Mouse (Mus musculus) bone marrow, adult 2 months (tissue): ENCODE results near the gene Ttll1.

Source experiments
- CTCF ChIP-seq: fragments of 200-500 bp; IDR thresholded peaks from 2 replicates; pipeline ENCODE4 v1.5.1; 2011; ENCODE audit warnings: low read length, control low read depth; ENCODE audit not compliant: control insufficient read depth, insufficient read depth
- POLR2A ChIP-seq: fragments of 200-500 bp; IDR thresholded peaks from 2 replicates; pipeline ENCODE4 v1.6.1; 2011; ENCODE audit warnings: low read depth, mild to moderate bottlenecking, control low read depth, low read length, borderline replicate concordance; ENCODE audit not compliant: control insufficient read depth

GRCm38 (mm10) chr15:83451621-83452210 lies 59.0 kb downstream of the Ttll1 start:
- TF ChIP-seq CTCF = no peak
- no peak for TF ChIP-seq POLR2A
